Mouse (Mus musculus) liver, postnatal 0 days (tissue): ENCODE data around the gene Gm6710.
"Not testable (repeated sequence)": the region's sequence is repeated elsewhere in the genome, so short reads cannot be mapped to it uniquely, and the experiment has no call there.

Source experiments
- CTCF ChIP-seq: sonication (generic); IDR thresholded peaks from 2 replicates; pipeline ENCODE4 v1.5.1; 2016; ENCODE audit warnings: antibody characterized with exemption, low read depth
- EP300 ChIP-seq: IDR thresholded peaks from 2 replicates; pipeline ENCODE4 v1.6.1; 2016; ENCODE audit warnings: antibody characterized with exemption, low read depth, mild to moderate bottlenecking

GRCm38 (mm10) chr2:175869024-175869423 lies at the start of gene Gm6710:
- not testable (repeated sequence) for TF ChIP-seq CTCF, EP300
